Mouse (Mus musculus): ENCODE results near the gene Elovl5. TPM values are rescaled to one million over a fixed set of nuclear protein-coding genes. Genes with fewer than 3 reads are reported as not detected.

The Elovl5 gene
- total RNA-seq, 1 experiment from 2014 or later = 77.5 TPM

GRCm38 (mm10) chr9:77924199-77924598, 7.0 kb downstream of the Elovl5 start:
- ATAC-seq (replicated peaks in 1 of 2; ENCODE audit: insufficient read depth in 1 of 2, low FRiP score in 2 of 2, low TSS enrichment in 1 of 2, low read depth in 1 of 2, poor library complexity in 2 of 2, severe bottlenecking in 2 of 2) = no peak

- no peak for ATAC-seq (replicated peaks in 1 of 2; ENCODE audit: insufficient read depth in 1 of 2, low FRiP score in 2 of 2, low TSS enrichment in 1 of 2, low read depth in 1 of 2, poor library complexity in 2 of 2, severe bottlenecking in 2 of 2)
Measured at GRCm38 (mm10) chr9:77926151-77926550, 9.0 kb downstream of the Elovl5 start.

- ATAC-seq (replicated peaks in 1 of 2; ENCODE audit: insufficient read depth in 1 of 2, low FRiP score in 2 of 2, low TSS enrichment in 1 of 2, low read depth in 1 of 2, poor library complexity in 2 of 2, severe bottlenecking in 2 of 2) = no peak
Measured at GRCm38 (mm10) chr9:77926911-77927310, 9.7 kb downstream of the Elovl5 start.

GRCm38 (mm10) chr9:77927431-77927830, 10.3 kb downstream of the Elovl5 start:
- no peak for ATAC-seq (replicated peaks in 1 of 2; ENCODE audit: insufficient read depth in 1 of 2, low FRiP score in 2 of 2, low TSS enrichment in 1 of 2, low read depth in 1 of 2, poor library complexity in 2 of 2, severe bottlenecking in 2 of 2)

GRCm38 (mm10) chr9:77928769-77929168, 11.6 kb downstream of the Elovl5 start:
- no peak for ATAC-seq (replicated peaks in 1 of 2; ENCODE audit: insufficient read depth in 1 of 2, low FRiP score in 2 of 2, low TSS enrichment in 1 of 2, low read depth in 1 of 2, poor library complexity in 2 of 2, severe bottlenecking in 2 of 2)

- ATAC-seq (replicated peaks in 1 of 2; ENCODE audit: insufficient read depth in 1 of 2, low FRiP score in 2 of 2, low TSS enrichment in 1 of 2, low read depth in 1 of 2, poor library complexity in 2 of 2, severe bottlenecking in 2 of 2) = no peak
Measured at GRCm38 (mm10) chr9:77929296-77929695, 12.1 kb downstream of the Elovl5 start.

- no peak for ATAC-seq (replicated peaks in 1 of 2; ENCODE audit: insufficient read depth in 1 of 2, low FRiP score in 2 of 2, low TSS enrichment in 1 of 2, low read depth in 1 of 2, poor library complexity in 2 of 2, severe bottlenecking in 2 of 2)
Measured at GRCm38 (mm10) chr9:77930036-77930859, 13.1 kb downstream of the Elovl5 start.

- ATAC-seq (replicated peaks in 1 of 2; ENCODE audit: insufficient read depth in 1 of 2, low FRiP score in 2 of 2, low TSS enrichment in 1 of 2, low read depth in 1 of 2, poor library complexity in 2 of 2, severe bottlenecking in 2 of 2) = peak; percentile 65 to 81
Measured at GRCm38 (mm10) chr9:77930860-77931184, 13.7 kb downstream of the Elovl5 start.

GRCm38 (mm10) chr9:77931740-77932139, 14.6 kb downstream of the Elovl5 start:
- ATAC-seq (replicated peaks in 1 of 2; ENCODE audit: insufficient read depth in 1 of 2, low FRiP score in 2 of 2, low TSS enrichment in 1 of 2, low read depth in 1 of 2, poor library complexity in 2 of 2, severe bottlenecking in 2 of 2) = no peak

GRCm38 (mm10) chr9:77935818-77936611, 18.9 kb downstream of the Elovl5 start:
- ATAC-seq (replicated peaks in 1 of 2; ENCODE audit: insufficient read depth in 1 of 2, low FRiP score in 2 of 2, low TSS enrichment in 1 of 2, low read depth in 1 of 2, poor library complexity in 2 of 2, severe bottlenecking in 2 of 2) = peak; percentile 59 to 71

- ATAC-seq (replicated peaks in 1 of 2; ENCODE audit: insufficient read depth in 1 of 2, low FRiP score in 2 of 2, low TSS enrichment in 1 of 2, low read depth in 1 of 2, poor library complexity in 2 of 2, severe bottlenecking in 2 of 2) = no peak
Measured at GRCm38 (mm10) chr9:77937875-77938274, 20.7 kb downstream of the Elovl5 start.

- ATAC-seq (replicated peaks in 1 of 2; ENCODE audit: insufficient read depth in 1 of 2, low FRiP score in 2 of 2, low TSS enrichment in 1 of 2, low read depth in 1 of 2, poor library complexity in 2 of 2, severe bottlenecking in 2 of 2) = no peak
Measured at GRCm38 (mm10) chr9:77938761-77939553, 21.8 kb downstream of the Elovl5 start.

GRCm38 (mm10) chr9:77939554-77939920, 22.4 kb downstream of the Elovl5 start:
- no peak for ATAC-seq (replicated peaks in 1 of 2; ENCODE audit: insufficient read depth in 1 of 2, low FRiP score in 2 of 2, low TSS enrichment in 1 of 2, low read depth in 1 of 2, poor library complexity in 2 of 2, severe bottlenecking in 2 of 2)

- peak in 1 of 2 experiments; percentile 52; a peak in 1 of 4 replicates for ATAC-seq (replicated peaks in 1 of 2; ENCODE audit: insufficient read depth in 1 of 2, low FRiP score in 2 of 2, low TSS enrichment in 1 of 2, low read depth in 1 of 2, poor library complexity in 2 of 2, severe bottlenecking in 2 of 2)
Measured at GRCm38 (mm10) chr9:77941058-77941457, 23.9 kb downstream of the Elovl5 start.

- ATAC-seq (replicated peaks in 1 of 2; ENCODE audit: insufficient read depth in 1 of 2, low FRiP score in 2 of 2, low TSS enrichment in 1 of 2, low read depth in 1 of 2, poor library complexity in 2 of 2, severe bottlenecking in 2 of 2) = no peak
Measured at GRCm38 (mm10) chr9:77941836-77942235, 24.7 kb downstream of the Elovl5 start.

GRCm38 (mm10) chr9:77942411-77942810, 25.2 kb downstream of the Elovl5 start:
- no peak for ATAC-seq (replicated peaks in 1 of 2; ENCODE audit: insufficient read depth in 1 of 2, low FRiP score in 2 of 2, low TSS enrichment in 1 of 2, low read depth in 1 of 2, poor library complexity in 2 of 2, severe bottlenecking in 2 of 2)

- no peak for ATAC-seq (replicated peaks in 1 of 2; ENCODE audit: insufficient read depth in 1 of 2, low FRiP score in 2 of 2, low TSS enrichment in 1 of 2, low read depth in 1 of 2, poor library complexity in 2 of 2, severe bottlenecking in 2 of 2)
Measured at GRCm38 (mm10) chr9:77943316-77943715, 26.2 kb downstream of the Elovl5 start.

GRCm38 (mm10) chr9:77944195-77944594, 27.0 kb downstream of the Elovl5 start:
- no peak for ATAC-seq (replicated peaks in 1 of 2; ENCODE audit: insufficient read depth in 1 of 2, low FRiP score in 2 of 2, low TSS enrichment in 1 of 2, low read depth in 1 of 2, poor library complexity in 2 of 2, severe bottlenecking in 2 of 2)
